Mouse (Mus musculus) forebrain, embryonic 11.5 days (tissue): ENCODE results near the gene Ndufa11. TPM values are rescaled to one million over a fixed set of nuclear protein-coding genes. Genes with fewer than 3 reads are reported as not detected.

Source experiments
- ATAC-seq: fragments of 200-750 bp; cut with Nextera tagmentation; replicated peaks from 2 replicates; pipeline ENCODE4 v1.8.0; 2017; ENCODE audit warnings: moderate TSS enrichment; ENCODE audit not compliant: low FRiP score
- DNase-seq: peaks from one replicate; pipeline ENCODE4 v3.0.0-alpha.2; 2017; ENCODE audit warnings: low spot score
- H3K27ac ChIP-seq: fragments of 300-500 bp; sonication (generic); 2 replicates; pipeline ENCODE4 v1.5.1; 2014; ENCODE audit warnings: low read depth, low read length
- H3K27me3 ChIP-seq: fragments of 300-500 bp; sonication (generic); 2 replicates; pipeline ENCODE4 v1.6.1; 2014; ENCODE audit warnings: mild to moderate bottlenecking, low read length, mixed read lengths; ENCODE audit not compliant: control insufficient read depth, insufficient read depth
- H3K36me3 ChIP-seq: fragments of 300-500 bp; sonication (generic); 2 replicates; pipeline ENCODE4 v1.6.1; 2014; ENCODE audit warnings: mild to moderate bottlenecking, low read length, moderate library complexity, mixed read lengths; ENCODE audit not compliant: control insufficient read depth, insufficient read depth
- H3K4me1 ChIP-seq: fragments of 300-500 bp; sonication (generic); replicated peaks from 2 replicates; pipeline ENCODE4 v1.6.1; 2014; ENCODE audit warnings: low read length, mixed read lengths; ENCODE audit not compliant: control insufficient read depth, insufficient read depth
- H3K4me2 ChIP-seq: fragments of 300-500 bp; sonication (generic); 2 replicates; pipeline ENCODE4 v1.6.1; 2014; ENCODE audit warnings: low read depth, mild to moderate bottlenecking, low read length, moderate library complexity, mixed read lengths; ENCODE audit not compliant: severe bottlenecking
- H3K4me3 ChIP-seq: fragments of 300-500 bp; sonication (generic); 2 replicates; pipeline ENCODE4 v1.5.1; 2014; ENCODE audit warnings: low read depth, low read length
- H3K9ac ChIP-seq: fragments of 300-500 bp; sonication (generic); 2 replicates; pipeline ENCODE4 v1.6.1; 2014; ENCODE audit warnings: low read length
- H3K9me3 ChIP-seq: fragments of 300-500 bp; sonication (generic); 2 replicates; pipeline ENCODE4 v1.6.1; 2016; ENCODE audit warnings: low read length, mixed read lengths; ENCODE audit not compliant: control insufficient read depth
- whole genome bisulfite sequencing: fragments of 180-500 bp; shearing (Covaris S2); extraction: QIAGEN DNeasy Blood & Tissue Kit; methylation state at CpG from one replicate; pipeline ENCODE4 v1.1.7; 2014; 5-methylcytosine and 5-hydroxymethylcytosine counted together
- polyA plus RNA-seq: library from polyadenylated mRNA; unstranded; fragments of >200 nt; fragmentation: Nextera tagmentation; extraction: Ambion mirVana; gene quantifications from 2 replicates; pipeline ENCODE4 v1.2.1, GENCODE M21; 2014

Gene Ndufa11
- polyA plus RNA-seq, 1 experiment from 2014 or later = 292 TPM

DNA sequence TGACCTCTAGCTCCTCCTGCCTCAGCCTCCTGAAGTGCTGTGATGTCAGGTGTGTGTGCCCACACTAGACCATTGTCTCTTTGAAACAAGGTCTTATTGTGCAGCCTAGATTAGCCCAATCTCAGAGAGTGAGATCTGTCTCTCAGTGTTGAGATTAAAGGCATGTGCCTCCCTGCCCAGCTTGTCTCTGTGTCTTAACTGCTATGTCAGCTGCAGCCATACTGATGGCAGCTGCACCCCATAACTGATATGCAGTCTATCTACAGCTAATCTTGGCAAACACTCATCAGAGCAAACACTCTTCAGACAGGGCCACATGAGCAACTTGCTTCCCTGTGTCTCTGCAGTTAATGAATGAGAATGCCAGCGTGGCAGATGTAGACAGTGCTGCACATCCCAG, 11.1 kb upstream of the Ndufa11 start:
- no peaks in the 10 kb centered on the region for H3K27me3 ChIP-seq
- H3K27ac ChIP-seq = no peak overlapping the region
- 100% methylated on average over 1 of the region's 1 CpGs for WGBS
- ATAC-seq (no peak), DNase-seq (no peak)
- no peak overlapping the region for H3K4me3 ChIP-seq
- H3K4me1 ChIP-seq = no peaks in the 10 kb centered on the region
- no peak overlapping the region for H3K9ac ChIP-seq
- H3K9me3 ChIP-seq = no peaks in the 10 kb centered on the region
- peaks cover 38% of the 10 kb centered on the region for H3K36me3 ChIP-seq
- H3K4me2 ChIP-seq = no peak overlapping the region

DNA sequence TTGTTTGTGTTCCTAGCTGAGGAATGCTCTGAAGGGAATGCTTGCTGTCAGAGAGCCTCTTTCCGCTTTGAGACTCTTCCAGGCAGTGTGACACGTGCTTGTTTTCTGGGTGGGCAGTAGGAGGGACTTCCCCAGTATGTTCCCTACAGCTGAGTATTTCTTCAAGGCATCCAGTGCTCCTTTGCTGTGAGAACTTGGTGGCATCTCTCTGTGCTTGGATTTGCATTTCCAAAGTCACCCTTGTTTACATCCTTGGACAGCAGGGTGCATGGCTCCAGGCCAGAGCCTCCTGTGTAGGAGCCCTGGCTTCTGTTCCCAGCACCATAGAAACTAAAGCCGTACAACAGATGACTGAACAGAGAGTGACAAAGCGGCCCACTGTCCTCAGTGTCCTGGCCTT, 8.9 kb upstream of the Ndufa11 start:
- Histone ChIP-seq H3K27me3 (no peaks in the 10 kb centered on the region), H3K4me3 (no peak overlapping the region), H3K36me3 (peaks cover 38% of the 10 kb centered on the region), H3K9me3 (no peaks in the 10 kb centered on the region), H3K4me2 (no peak overlapping the region), H3K9ac (no peak overlapping the region), H3K4me1 (no peaks in the 10 kb centered on the region), H3K27ac (no peak overlapping the region)
- DNase-seq = no peak
- 90% methylated on average over 4 of the region's 4 CpGs for WGBS
- no peak for ATAC-seq

DNA sequence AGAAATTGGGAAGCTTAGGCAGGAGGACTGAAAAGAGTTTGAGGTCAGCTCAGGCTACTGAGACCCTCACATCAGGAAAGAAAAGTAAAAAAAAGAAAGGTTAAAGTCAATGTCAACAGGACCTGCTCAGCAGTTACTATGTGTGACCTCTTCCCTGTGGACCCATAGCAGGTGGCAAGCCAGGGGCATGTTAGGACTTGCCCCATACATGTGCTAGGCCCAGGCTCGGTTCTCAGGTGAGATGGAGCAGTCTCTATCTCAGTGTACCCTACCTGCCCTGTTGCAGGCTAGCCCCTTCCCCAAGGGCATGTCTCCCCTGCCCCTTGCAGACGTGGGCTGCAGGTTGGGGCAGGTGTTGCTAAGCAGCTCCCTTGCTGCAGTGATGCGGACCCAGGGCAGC, 7.9 kb upstream of the Ndufa11 start:
- 96% methylated on average over 3 of the region's 3 CpGs for WGBS
- Histone ChIP-seq H3K4me1 (no peaks in the 10 kb centered on the region), H3K4me3 (no peak overlapping the region), H3K4me2 (no peak overlapping the region), H3K27ac (no peak overlapping the region), H3K27me3 (no peaks in the 10 kb centered on the region), H3K9ac (no peak overlapping the region), H3K36me3 (peaks cover 38% of the 10 kb centered on the region), H3K9me3 (no peaks in the 10 kb centered on the region)
- DNase-seq (no peak), ATAC-seq (no peak)

DNA sequence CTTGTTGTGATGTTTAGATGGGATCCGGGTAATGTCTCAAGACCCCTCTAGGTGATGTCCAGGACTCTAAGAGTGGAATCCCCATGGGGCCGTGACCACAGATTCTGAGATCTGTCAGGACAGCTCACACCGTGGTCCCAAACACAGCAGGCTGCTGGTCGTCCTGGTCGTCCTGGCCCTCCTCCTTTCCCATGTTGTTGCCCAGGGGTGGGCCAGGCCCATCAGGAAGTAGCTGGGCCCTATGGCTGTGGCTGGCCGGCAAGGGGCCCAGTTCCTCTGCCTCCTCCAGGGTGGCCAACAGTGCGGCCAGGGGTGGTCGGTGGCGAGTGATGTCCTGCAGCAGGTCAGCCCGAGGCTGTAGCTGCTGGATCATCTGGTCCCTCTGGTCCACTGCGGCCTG, 2.2 kb upstream of the Ndufa11 start:
- H3K4me3 ChIP-seq = no peak overlapping the region
- ATAC-seq (no peak), DNase-seq (no peak)
- peaks cover 4% of the 10 kb centered on the region; the same call in 1 of the 2 replicates for H3K4me1 ChIP-seq
- no peak overlapping the region for H3K9ac ChIP-seq
- no peaks in the 10 kb centered on the region for H3K9me3 ChIP-seq
- 60% methylated on average over 11 of the region's 11 CpGs for WGBS
- H3K27me3 ChIP-seq = no peaks in the 10 kb centered on the region
- peaks cover 4% of the 10 kb centered on the region; the same call in 1 of the 2 replicates for H3K36me3 ChIP-seq
- no peak overlapping the region for H3K27ac ChIP-seq
- H3K4me2 ChIP-seq = no peak overlapping the region

DNA sequence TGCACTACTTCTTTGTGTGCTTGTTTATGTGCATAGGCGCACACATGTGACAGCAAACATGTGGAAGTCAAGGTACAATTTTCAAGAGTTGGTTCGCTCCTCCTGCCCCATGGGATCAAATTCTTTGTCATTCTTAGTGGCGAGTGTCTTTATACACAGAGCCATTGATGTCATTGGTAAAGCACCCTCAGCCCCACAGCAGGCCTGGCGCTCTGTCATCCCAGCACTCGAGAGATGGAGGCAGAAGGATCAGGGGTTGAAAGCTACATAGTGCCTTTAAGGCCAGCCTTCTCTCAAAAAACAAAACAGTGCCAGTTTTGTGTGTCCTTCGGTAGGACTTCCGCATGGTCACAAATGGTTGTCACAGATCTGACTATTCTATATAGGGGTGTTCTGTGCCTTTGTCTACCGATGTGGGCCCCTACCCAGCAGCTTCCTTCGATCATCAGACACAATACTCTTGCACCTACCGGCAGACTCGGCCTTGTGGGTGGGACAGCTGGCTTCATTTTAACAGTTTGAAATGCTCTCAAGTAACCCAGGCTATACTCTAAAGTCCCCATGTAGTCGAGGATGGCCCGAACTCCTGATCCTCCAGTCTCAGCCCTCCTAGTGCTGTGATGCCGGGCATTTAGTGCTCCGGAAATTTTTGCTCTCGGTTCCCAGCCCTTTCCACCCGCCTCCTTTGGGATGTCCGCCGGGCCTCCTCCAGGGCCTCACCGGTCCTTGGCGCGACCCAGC, 1.5 kb upstream of the Ndufa11 start:
- DNase-seq (no peak), ATAC-seq (no peak)
- Histone ChIP-seq H3K27me3 (no peaks in the 10 kb centered on the region), H3K36me3 (no peaks in the 10 kb centered on the region; the same call in 1 of the 2 replicates), H3K4me3 (peak overlapping the region; percentile 72), H3K9ac (peak overlapping the region; percentile 49), H3K9me3 (no peaks in the 10 kb centered on the region), H3K27ac (no peak overlapping the region), H3K4me2 (peak overlapping the region; percentile 90), H3K4me1 (peaks cover 4% of the 10 kb centered on the region; the same call in 1 of the 2 replicates)
- WGBS = 24% methylated on average over 22 of the region's 22 CpGs

DNA sequence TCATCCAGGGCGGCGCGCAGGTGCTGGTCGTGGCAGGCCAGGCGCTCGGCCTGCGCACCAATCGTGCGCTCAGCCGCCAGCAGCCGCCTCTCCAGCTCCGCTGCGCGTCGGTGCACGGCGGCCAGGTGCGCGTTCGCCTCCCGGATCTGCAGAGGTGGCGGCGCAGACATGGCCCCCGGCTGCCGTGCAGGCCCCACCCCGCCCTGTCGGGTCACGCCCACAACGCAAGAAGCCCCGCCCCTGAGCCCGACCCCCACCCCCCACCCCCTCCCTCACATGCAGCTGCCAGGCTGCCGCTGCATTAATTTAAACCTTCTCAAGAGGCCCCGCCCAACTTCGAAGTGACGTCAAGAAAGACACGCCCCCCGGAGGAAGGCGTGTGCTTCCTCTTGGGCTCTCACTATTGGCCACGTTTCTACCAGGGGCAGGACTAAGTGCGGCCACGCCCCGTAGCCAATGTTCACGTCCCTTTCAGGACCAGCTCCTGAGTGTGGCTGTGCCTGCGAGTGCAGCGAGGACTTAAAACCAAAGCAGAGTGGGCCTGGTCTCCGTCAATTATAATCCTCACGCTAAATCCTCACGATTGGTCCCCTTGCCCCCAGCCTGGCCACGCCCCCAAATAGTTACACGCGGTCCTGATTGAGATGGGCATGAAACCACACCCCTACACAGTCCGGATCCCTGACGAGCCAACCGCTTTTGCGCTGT, 758 bp upstream of the Ndufa11 start:
- Histone ChIP-seq H3K36me3 (no peaks in the 10 kb centered on the region; the same call in 1 of the 2 replicates), H3K9me3 (no peaks in the 10 kb centered on the region), H3K4me3 (peak overlapping the region; percentile 72), H3K27me3 (no peaks in the 10 kb centered on the region), H3K27ac (peak overlapping the region; percentile 52; the same call in 1 of the 2 replicates), H3K4me1 (peaks cover 4% of the 10 kb centered on the region; the same call in 1 of the 2 replicates), H3K9ac (peak overlapping the region; percentile 49), H3K4me2 (peak overlapping the region; percentile 90)
- ATAC-seq (peak; percentile 94), DNase-seq (peak; percentile 98)
- under 1% methylated on average over 53 of the region's 55 CpGs for WGBS

DNA sequence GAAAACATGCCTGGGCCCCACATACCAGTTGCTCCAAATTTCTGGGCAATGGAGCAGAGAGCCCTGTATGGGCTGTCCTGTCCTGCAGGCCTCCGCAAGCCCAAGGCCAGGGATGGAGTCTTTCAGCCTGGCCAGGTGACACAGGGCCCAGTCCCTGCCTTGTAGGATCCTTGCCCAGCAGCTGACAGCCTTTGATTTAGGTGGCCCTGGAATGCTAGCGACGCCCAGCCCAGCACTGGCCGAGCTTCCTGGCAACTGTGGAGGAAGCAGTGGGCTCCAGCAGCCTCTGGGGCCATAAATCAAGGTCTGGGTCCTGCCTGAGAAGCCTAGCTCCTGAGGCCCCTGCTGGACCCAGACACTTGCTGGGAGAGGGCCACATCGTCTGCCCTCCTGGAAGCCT, 4.9 kb downstream of the Ndufa11 start:
- peaks cover 4% of the 10 kb centered on the region; the same call in 1 of the 2 replicates for H3K4me1 ChIP-seq
- no peak for DNase-seq
- H3K9ac ChIP-seq = no peak overlapping the region
- no peak overlapping the region for H3K4me3 ChIP-seq
- H3K27me3 ChIP-seq = no peaks in the 10 kb centered on the region
- WGBS = 93% methylated on average over 5 of the region's 5 CpGs
- H3K36me3 ChIP-seq = peaks cover 2% of the 10 kb centered on the region; the same call in 1 of the 2 replicates
- ATAC-seq = no peak
- H3K4me2 ChIP-seq = no peak overlapping the region
- no peaks in the 10 kb centered on the region for H3K9me3 ChIP-seq
- no peak overlapping the region for H3K27ac ChIP-seq

DNA sequence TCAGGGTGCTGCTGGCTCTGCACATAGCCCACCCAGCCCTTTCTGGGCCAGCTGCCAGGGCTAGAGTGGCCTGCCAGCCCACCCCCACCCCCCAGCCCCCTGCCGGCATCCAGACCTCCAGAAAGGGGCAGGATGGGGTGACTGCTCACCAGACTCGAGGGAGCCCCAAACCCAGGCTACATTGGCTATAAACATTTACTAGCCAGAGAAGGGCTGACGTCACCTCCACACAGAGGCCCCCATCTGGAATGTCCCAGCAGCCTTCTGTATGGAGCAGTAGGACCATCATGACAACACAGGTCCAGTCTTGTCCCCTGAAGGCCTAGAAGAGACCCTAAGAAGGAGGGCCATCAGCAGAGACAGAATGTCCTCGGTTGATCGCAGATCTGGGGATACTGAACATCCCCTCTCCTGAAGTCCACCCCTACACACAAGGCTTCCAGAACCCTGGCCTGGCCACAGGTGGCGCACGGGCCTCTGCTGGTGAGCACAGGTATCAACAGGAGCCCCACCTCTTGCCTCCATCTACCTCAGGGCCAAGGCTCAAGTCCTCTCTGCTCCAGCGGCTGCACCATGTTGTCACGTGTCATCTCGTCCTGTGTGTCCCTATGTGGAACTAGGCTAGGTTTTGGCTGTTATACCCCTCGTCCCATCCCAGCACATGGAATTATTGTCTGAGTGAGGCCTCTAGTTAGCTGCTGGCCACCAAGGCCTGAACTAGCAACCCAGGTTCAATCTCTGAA, 6.0 kb downstream of the Ndufa11 start:
- peaks cover 2% of the 10 kb centered on the region; the same call in 1 of the 2 replicates for H3K36me3 ChIP-seq
- H3K4me2 ChIP-seq = no peak overlapping the region
- H3K27me3 ChIP-seq = no peaks in the 10 kb centered on the region
- H3K4me3 ChIP-seq = no peak overlapping the region
- peaks cover 5% of the 10 kb centered on the region; the same call in 1 of the 2 replicates for H3K4me1 ChIP-seq
- H3K9ac ChIP-seq = no peak overlapping the region
- H3K9me3 ChIP-seq = no peaks in the 10 kb centered on the region
- ATAC-seq (no peak), DNase-seq (no peak)
- no peak overlapping the region for H3K27ac ChIP-seq
- 88% methylated on average over 11 of the region's 11 CpGs for WGBS
